Mouse (Mus musculus) cerebellum, postnatal 10 days (tissue): ENCODE measurements around the gene Gm13289.
"Not testable (repeated sequence)": the region's sequence is repeated elsewhere in the genome, so short reads cannot be mapped to it uniquely, and the experiment has no call there.

ENCODE experiments used
- DNase-seq, 2 experiments: peaks; one replicate each; pipeline ENCODE4 v3.0.0; 2021; ENCODE audit warnings: mixed read lengths in 2 of 2

Gene Gm13289

DNA sequence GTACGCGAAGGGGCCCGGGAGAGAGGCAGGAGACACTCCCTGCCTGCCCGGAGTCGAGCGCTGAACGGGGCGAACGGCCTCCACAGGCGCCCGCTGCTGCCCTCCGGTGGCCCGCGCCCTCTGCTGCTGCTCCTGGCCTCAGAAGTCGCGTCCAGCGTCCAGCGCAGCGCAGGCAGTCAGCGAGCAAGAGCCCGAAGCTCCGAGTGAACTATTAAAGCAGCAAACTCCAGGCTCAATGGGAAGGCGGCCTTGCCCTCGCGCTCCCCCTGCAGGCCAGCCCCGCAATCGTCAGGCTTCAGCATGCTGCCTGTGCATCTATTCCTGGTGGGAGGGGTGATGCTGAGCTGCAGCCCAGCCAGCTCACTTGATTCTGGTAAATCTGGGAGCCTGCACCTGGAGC is 8.7 kb downstream of the Gm13289 start, which contains the start of gene Gm13276:
TSS of gene Gm13276 (plus strand) at position 301 of the 400 bp plus-strand sequence.
- DNase-seq, result not testable (repeated sequence)

GRCm38 (mm10) chr4:88788402-88788801 is 11.7 kb downstream of the Gm13289 start, which contains the start of gene Gm13277:
Gene Gm13277, plus strand, starts transcription at chr4:88788632.
- DNase-seq, result peak; percentile 74 to 82

DNA sequence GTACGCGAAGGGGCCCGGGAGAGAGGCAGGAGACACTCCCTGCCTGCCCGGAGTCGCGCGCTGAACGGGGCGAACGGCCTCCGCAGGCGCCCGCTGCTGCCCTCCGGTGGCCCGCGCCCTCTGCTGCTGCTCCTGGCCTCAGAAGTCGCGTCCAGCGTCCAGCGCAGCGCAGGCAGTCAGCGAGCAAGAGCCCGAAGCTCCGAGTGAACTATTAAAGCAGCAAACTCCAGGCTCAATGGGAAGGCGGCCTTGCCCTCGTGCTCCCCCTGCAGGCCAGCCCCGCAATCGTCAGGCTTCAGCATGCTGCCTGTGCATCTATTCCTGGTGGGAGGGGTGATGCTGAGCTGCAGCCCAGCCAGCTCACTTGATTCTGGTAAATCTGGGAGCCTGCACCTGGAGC is 14.5 kb downstream of the Gm13289 start, which contains the start of gene Gm13278:
TSS of gene Gm13278 (plus strand) at position 301 of the 400 bp plus-strand sequence.
- not testable (repeated sequence) for DNase-seq

DNA sequence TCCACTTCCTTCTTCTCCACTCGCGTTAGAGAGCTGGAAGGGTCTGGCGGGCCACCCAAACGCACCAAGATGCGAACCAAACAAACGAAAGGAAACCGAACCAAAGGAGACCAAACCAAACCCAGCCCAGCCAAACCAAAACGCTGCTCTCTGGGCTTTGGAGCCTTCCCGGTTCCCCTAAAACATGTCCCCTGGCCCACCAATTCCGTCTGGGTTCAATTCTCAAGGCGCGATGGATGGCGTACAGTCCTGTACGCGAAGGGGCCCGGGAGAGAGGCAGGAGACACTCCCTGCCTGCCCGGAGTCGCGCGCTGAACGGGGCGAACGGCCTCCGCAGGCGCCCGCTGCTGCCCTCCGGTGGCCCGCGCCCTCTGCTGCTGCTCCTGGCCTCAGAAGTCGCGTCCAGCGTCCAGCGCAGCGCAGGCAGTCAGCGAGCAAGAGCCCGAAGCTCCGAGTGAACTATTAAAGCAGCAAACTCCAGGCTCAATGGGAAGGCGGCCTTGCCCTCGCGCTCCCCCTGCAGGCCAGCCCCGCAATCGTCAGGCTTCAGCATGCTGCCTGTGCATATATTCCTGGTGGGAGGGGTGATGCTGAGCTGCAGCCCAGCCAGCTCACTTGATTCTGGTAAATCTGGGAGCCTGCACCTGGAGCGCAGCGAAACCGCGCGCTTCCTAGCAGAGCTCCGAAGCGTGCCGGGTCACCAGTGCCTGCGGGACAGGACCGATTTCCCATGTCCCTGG is 17.4 kb downstream of the Gm13289 start, which contains the start of gene Gm13275:
TSS of gene Gm13275 (plus strand) at position 552 of the 740 bp plus-strand sequence.
- peak; percentile 51 to 55 for DNase-seq

- DNase-seq, result not testable (repeated sequence)
Observed at GRCm38 (mm10) chr4:88797097-88797496, 20.4 kb downstream of the Gm13289 start, which contains the start of gene Gm13279. Gene Gm13279, plus strand, starts transcription at chr4:88797397.

GRCm38 (mm10) chr4:88799365-88799764 is 22.6 kb downstream of the Gm13289 start, which contains the start of gene Gm13285:
Gene Gm13285, plus strand, starts transcription at chr4:88799665.
- DNase-seq, result not testable (repeated sequence)

GRCm38 (mm10) chr4:88802954-88803353 is 26.2 kb downstream of the Gm13289 start, which contains the start of gene Gm13287:
Gene Gm13287, plus strand, starts transcription at chr4:88803254.
- DNase-seq, result not testable (repeated sequence)

DNA sequence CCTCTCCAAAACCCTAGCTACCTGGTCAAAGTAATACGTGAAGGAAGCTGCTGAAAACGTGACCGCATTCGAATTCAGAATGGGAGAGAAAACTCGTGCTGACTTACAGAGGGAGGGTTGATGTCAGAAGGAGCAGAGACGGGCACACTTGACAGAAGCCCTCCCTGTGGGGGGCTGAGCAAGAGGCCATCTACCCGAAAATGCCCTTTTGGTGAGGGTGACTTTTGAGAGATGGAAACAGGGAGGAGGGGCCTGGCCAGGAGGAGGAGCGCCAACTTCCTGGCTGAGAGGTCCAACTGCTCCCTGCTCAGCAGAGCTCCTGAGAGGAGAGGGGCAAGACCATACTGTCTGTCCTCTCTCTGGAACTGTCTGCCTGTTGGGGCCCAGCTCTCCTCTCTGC is 28.5 kb downstream of the Gm13289 start, which contains the start of gene Gm13288:
TSS of gene Gm13288 (plus strand) at position 301 of the 400 bp plus-strand sequence.
- DNase-seq, result not testable (repeated sequence)

DNA sequence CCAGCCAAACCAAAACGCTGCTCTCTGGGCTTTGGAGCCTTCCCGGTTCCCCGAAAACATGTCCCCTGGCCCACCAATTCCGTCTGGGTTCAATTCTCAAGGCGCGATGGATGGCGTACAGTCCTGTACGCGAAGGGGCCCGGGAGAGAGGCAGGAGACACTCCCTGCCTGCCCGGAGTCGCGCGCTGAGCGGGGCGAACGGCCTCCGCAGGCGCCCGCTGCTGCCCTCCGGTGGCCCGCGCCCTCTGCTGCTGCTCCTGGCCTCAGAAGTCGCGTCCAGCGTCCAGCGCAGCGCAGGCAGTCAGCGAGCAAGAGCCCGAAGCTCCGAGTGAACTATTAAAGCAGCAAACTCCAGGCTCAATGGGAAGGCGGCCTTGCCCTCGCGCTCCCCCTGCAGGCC is 29.0 kb downstream of the Gm13289 start:
- DNase-seq, result peak; percentile 9 to 36

GRCm38 (mm10) chr4:88815928-88816327 is 39.2 kb downstream of the Gm13289 start, which contains the start of gene Ifna7:
Gene Ifna7, plus strand, starts transcription at chr4:88816228.
- DNase-seq, result no peak

DNA sequence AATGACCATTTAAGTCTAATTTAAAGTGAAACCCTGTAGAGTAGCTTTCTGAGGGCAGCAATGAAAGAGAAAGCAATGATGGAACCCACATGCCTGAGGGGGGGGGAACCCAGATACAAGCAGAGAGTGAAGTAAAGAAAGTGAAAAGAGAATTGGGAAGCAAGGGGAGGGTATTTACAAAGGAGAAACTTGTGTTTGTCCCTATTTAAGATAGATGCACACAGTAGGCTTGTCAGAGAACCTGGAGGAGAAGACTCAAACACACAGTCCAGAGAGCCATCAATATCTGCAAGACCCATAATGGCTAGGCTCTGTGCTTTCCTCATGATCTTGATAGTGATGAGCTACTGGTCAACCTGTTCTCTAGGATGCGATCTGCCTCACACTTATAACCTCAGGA is 42.9 kb downstream of the Gm13289 start, which contains the start of gene Ifna11:
TSS of gene Ifna11 (plus strand) at position 301 of the 400 bp plus-strand sequence.
- no peak for DNase-seq

DNA sequence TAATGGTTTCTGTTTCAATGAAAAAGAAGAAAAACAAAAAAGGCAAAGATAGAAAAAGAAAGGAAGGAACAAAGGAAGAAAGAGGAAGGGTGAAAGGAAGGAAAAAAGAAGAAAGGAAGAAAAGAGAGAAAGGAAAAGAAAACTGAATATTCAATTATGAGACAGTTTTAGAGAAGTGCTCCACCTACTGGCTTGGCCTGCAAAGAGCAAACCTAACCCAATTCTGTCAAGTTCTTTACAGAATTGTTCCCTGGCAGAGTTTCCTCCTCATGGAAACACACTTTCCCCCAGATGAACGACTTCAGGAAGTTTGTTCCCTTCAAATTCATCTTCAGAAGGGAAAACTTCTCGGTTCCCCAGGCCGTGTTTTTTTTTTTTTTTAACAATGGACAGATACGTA is 46.3 kb downstream of the Gm13289 start:
- DNase-seq, result peak; percentile 35 to 45
